Mouse (Mus musculus): ENCODE results near the gene Foxn2.

- TF ChIP-seq CTCF (IDR thresholded peaks at IDR 0.05; ENCODE audit: borderline replicate concordance, extremely low read depth, insufficient read depth, insufficient read length) (peak; percentile 26; the same call in 1 of the 2 replicates), POLR2A (IDR thresholded peaks at IDR 0.05; ENCODE audit: borderline replicate concordance, extremely low read depth, insufficient read depth, insufficient read length, poor library complexity, severe bottlenecking) (no peak)
Measured at GRCm38 (mm10) chr17:88400702-88401475, 39.6 kb upstream of the Foxn2 start.

All from brain, embryonic 14.5 days (tissue).